Mouse (Mus musculus) right cerebral cortex, postnatal 14 days (tissue): Measurements from ENCODE around the gene Aacs.
"Not testable (repeated sequence)": the region's sequence is repeated elsewhere in the genome, so short reads cannot be mapped to it uniquely, and the experiment has no call there.

Source experiments
- DNase-seq: peaks from one replicate; pipeline ENCODE4 v3.0.0; 2022

Gene Aacs

DNA sequence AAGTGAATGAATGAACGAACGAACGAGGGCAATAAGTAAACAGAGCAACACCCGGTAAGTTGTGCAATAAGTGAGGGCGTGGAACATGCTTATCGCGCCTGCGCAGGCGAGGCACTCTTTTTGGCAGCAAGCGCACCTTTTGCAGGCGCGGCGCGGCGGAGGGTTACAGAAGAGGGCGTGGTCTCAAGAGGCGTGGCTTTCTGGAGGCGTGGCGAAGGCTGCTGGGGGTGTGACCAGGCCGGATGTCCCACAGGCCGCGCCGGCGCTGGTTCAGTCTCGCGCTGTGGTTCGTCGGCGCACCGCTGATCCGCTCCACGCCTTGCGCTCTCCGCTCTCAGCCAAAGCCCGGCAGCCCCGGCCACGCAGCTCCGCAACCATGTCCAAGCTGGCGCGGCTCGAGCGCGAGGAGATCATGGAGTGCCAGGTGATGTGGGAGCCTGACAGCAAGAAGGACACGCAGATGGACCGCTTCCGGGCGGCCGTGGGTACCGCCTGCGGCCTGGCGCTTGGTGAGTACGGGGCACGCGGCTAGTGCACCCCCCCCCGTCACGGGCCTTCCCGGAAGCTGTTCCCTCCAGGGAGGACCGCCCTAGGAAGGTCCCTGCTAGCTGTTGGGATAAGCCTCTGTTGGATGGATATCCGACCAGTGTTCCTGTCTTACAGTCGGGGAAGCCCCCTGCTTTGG, at the start of gene Aacs:
Gene Aacs (plus strand): TSS at position 214 of the 685 bp plus-strand sequence.
- peak; percentile 98 for DNase-seq

DNA sequence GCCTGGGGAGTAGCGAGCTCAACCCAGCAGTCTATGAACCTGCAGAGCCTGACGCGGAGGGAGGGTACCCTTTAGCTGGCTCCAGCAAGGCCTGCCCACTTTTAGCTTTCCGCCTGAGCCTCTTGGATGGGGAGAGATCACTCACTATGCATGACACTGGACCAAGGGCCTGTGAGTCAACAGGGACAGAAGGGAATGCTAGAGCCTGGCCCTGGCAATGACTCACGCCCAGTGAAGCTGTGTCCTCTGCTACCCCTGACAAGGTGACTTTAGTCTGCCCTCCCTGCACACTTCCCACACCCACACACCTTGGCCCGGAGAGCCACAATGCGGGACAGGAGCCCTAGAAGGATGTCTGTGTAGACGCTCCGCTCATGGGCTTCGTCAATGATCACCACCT, 49.3 kb upstream of the Aacs start:
- DNase-seq: no peak

DNA sequence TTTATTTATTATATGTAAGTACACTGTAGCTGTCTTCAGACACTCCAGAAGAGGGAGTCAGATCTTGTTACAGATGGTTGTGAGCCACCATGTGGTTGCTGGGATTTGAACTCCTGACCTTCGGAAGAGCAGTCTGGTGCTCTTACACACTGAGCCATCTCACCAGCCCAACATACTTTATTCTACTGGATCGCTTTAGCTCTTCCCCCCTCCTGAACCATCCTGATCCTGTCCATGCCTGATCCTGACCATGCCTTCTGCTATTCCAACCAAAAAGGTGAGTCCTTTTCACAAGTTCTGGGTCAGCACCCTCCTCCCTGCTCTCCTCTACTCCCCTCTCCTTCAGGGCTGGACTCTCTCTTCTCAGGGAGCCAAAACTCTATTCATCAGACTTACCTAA, 43.3 kb upstream of the Aacs start:
- DNase-seq: not testable (repeated sequence)

DNA sequence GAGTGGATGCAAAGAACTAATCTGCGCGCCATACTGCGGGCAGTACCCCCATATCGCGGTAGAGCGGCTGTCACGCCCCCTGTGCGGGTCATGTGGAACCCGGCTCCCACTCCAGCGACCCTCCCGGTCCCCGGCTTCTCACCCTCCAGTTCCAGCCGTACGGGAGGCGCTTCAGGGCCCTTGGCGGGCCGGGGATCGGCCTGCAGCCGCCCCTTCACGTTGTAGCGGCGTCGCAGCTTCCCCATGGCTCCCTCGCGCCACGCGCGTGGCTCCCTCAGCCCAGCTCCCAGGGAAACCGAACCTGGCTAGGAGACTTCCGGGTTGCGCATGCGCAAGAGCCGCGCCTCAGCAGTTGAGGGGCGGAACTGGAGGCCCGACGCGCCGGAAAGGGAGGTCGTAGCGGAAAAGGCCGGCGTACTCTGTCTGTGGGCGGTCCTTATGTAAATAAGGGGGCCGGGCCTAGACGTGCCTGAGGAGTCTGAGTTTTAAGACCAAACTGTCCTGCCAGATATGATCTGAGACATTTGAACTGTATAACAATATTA, 41.7 kb upstream of the Aacs start, which contains the start of gene Dhx37:
Gene Dhx37 (minus strand): TSS at position 329 of the 545 bp plus-strand sequence.
- peak; percentile 96 for DNase-seq

DNA sequence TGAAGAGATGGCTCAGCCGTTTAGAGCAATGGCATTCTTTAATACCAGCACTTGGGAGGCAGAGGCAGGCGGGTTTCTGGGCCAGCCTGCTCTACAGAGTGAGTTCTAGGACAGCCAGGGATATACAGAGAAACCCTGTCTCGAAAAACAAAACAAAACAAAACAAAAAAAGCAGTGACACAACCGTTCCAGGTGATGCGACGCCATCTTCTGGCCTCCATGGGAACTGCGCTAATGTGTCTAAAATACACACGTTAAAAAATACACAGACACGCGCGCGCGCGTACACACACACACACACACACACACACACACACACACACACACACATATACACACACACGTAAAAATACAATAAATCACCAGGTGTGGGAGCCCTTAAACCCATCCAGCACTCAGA, 41.3 kb upstream of the Aacs start:
- DNase-seq: not testable (repeated sequence)

DNA sequence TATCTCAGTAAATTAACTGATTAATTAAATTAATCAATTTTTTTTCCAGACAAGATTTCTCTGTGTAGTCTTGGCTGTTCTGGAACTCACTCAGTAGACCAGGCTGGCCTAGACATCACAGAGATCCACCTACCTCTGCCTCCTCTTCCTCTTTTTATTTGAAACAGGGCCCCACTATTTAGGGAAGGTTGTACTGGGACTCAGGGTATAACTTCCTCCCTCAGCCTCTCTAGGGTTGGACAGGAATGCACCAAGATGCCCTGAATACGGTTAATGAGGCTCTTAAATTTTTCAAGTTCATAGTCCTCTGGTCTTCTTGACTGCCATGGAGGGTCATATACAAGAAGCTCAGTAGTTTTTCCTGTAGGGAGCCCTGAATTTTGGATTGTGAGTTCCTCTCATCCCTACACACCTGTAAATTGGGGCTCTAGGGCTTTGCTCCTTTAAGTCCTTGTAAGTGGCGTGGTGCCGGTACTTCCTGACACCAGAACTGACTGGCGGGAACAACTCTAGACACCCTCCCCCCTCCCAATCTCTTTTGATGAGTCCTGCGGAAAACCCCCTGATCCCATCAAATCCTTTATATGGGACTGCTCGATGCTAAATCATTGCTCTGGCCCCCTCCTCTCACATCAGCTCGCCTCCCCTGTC, 34.9 kb upstream of the Aacs start:
- no peak for DNase-seq

DNA sequence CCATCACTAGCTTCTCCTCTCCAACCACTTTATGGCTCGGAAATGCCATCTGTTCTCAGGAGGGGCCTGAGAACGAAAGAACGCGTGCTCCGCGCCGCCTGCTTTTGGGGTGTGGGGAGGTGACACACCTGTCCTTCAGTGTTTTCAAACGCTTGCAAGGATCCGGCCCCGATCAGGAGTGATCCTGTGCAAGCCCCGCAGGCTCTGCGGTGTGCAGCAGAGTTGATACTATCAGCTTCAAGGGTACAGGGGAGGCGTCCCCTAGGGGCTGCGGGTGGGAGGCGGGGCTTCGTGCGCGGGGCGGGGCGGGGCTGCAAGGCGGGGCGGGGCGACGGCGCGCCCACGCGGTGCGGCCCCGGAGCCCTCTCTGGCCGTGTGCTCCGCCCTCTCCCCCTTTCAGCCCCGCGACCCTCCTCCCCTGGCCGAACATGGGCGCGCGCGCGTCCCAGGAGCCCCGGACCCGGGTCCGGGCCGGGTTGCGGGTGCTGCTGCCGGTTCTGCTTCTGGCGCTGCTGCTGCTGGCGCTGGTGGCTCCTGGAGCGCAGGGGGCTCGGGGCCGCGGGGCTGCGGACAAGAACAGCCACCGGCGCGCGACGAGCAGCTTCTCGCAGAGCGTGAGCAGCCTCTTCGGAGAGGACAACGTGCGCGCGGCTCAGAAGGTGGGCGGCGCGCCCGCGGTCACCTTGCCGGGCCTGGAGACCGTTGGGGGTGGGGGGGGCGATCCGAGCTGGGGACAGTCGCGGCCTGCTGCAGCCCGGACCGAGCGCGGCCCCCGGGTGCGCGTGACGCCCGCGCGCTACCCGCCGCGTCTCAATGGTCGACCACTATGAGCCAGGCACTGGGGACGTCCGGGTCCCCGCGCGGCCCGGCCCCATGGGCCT, 34.1 kb upstream of the Aacs start, which contains the start of gene Bri3bp:
Gene Bri3bp (plus strand): TSS at position 335 of the 881 bp plus-strand sequence.
- DNase-seq: peak; percentile 51

DNA sequence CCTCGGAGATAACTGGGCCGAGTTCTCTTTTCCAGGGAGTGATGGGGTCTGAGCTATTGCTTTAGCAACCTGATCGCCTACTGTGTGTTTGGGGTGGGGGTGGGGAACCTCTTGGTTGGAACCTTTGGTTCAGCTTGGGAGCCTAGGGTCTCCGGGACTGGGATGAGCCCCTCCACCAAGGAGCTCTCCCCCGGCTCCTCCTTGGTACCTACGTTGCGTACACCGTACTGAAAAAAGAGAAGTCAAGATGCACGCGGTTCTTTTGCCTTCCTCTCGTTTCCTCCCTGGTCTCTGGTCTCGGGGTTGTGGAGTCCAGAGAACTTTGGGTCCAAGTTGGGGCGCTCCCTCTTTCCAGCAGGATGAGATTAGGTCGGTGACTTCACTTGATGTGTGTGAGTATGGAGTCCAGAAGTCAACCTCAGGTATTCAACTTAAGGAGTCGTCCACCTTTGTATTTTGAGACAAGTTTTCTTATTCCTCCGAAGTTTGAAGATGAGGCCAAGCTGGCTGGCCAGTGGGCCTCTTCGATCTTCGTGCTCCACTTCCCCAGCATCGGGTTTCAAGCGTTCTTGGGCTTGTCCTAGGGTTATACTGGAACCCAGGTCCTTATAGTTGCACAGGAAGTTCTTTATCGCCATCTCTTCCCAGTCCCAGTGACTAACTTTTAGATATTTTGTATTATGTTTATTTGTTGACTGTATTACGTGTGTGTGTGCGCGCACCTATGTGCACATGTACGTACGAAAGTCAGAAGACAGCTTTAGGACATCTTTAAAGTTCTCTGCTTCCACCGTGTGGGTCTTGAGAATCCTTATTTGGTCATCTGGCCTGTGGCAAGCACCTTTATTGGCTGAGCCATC, 33.2 kb upstream of the Aacs start:
- DNase-seq: no peak

DNA sequence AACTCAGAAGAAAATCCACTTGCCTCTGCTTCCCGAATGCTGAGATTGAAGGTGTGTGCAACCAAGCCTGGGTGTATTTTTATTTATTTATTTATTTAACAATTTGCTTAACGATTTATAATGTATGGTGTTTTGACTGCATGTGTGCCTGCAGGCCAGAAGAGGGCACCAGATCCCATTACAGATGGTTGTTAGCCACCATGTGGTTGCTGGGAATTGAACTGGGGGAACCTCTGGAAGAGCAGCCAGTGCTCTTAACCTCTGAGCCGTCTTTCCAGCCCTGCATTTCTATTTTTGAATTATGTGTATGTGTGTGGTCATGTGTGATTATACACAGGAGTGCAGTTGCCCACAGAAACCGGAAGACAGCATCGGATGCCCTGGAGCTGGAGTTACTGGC, 32.3 kb upstream of the Aacs start:
- DNase-seq: no peak

DNA sequence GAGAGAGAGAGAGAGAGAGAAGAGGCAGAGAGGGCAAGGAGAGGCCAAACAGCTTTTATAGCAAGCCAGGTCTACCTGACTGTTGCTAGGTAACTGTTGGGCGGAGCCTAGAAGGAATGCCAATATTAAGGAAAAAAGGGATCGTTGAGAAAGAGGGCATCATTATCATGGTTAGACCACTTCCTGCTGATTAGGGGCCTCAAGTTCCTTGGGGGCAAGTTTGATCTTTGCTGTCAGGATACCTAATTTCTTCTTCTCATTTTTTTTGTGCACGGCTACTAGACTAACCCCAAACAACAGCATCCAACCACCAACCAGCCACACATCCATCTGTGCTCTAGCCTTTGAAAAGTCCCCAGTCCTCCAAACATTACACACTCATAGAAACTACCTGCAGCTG, 31.7 kb upstream of the Aacs start:
- no peak for DNase-seq

DNA sequence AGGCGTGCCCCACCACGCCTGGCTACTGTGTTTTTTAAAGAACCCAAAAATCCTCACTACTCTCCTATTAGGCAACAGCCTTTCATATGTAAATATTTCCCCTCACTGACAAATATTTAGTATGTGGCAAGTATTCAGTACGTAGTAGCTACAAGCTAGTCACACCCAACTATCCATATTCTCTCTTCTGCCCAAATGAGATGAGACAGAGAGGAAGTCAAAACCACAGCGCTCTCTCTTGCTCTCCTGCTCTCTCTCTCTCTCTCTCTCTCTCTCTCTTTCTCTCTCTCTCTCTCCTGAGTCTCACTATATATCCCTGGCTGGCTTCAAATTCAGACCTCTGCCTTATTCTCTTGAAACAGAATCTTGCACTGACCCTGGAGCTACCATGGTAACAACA, 31.1 kb upstream of the Aacs start:
- DNase-seq: no peak

DNA sequence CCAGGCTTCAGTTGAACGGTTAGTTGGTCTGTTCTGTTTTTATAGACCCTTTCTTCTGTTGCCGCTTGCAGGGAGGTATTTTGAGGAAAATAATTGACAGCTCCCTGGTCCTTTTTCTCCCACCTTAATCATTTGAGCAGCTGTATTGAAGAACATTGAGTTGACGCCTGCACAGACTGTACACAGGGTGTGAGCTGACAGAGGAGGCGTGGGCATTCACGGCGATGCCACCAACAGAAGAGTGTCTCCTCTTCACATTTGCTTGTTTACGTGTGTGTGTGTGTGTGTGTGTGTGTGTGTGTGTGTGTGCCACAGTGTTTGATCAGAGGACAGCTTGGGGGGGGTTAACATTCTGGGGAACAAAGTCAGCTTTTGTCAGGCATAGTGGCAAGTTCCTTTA, 29.3 kb upstream of the Aacs start:
- DNase-seq: no peak

DNA sequence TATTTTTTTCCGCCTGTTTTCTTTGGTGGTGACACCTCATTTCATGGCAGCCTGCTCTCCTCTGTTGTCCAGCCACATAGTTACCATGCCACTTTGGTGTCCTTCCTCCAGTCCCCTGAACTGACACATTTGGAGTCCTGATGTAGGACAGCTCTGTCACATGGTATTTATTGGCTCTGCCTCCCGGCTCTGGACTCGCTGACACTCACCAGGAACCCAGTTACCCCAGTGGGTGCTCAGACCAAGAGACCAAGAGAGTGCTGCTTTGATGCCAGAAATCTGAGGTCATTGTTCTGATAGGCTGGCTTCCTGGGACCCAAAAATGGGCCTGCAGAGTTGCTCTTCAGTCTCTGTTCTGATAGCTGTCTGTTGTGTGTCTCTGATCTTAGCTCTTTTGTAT, 27.6 kb upstream of the Aacs start:
- DNase-seq: no peak

DNA sequence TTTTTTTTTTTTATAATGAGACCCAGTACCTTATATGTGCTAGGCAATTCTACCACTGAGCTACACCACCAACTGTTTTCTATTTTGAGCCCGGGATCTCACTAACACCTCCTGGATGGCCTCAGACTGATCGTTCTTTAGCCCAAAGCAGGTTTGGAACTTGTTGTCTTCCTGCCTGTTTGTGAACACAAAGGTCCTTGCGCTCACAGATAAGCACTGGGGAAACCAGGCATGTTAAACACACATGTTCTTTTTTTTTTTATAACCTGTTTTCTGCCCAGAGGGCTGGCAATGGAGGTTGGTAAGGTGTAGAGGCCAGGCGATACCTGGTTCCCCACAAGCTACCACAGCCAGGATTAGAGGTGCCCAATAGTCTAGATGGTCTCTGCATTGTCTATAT, 27.0 kb upstream of the Aacs start:
- DNase-seq: no peak

DNA sequence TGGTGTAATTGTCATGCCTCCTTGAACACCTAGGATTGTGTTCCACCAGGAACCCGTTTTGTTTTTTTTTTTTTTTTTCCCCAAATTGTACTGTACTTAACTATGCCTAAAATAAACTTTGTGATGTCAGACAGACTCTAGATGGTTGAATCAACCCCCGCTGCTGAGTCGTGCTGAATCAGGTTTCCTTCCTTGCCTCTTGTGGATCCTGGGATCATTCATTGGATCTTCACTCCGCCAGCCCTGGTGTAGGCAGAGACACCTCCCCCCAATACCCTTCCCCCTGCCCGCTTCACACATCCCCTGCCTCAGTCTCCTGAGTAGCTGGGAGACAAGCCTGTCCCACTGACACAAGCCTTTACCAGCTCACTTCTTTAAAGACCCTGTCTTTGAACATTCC, 26.3 kb upstream of the Aacs start:
- DNase-seq: no peak

DNA sequence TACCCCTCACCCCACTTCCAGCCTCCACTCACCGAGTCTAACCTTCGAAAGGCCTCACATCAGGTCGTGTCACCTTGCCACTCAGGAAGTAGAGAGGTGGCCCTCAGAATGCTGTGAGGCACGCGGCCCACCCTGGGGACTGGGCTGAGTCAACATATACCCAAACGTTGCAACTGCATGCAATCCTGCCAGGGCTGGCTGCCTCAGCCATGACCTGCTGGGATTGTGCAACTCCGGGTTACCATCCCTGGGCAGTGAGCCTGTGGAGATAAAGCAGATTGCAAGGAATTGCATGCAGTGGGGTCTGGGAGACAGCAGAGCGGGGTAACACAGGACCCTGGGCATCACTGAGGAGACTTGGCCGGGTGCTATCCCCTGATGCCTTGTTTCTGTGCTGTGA, 23.0 kb upstream of the Aacs start:
- DNase-seq: no peak

DNA sequence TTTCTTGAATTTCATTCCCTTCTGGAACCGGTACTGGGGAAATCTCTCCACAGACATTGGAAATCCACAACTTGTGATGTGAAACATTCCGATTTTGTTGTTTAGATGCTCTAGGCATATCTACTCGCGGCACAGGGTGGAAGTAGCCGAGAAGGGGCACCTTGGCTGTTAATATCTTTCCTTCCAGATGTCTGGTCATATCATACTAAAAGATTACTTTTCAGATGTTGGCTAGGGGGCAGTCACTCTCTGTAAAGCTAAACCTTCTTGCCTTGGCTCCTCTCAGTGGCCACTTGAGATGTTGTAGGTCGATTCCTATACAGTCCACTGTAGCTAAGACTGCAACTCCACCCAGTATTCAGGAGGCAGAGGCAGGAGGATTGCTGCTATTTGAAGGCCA, 19.5 kb upstream of the Aacs start:
- no peak for DNase-seq

DNA sequence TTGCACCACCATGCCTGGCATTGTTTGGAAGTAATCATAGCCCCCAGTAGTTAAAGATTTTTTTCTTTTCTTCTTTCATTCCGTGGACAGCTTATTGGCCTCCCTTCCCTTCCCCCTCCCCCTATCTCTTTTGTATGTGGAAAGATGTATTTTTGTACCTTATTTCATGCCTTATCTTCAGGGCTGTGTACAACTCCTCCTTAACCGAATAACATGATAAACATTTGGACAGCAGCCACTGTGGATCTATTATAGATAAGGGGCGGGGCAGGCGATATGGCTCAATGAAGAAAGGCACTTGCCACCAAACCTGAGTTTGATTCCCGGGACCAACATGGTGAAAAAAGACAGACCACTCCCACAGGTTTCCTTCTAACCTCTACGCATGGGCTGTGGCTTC, 18.1 kb upstream of the Aacs start:
- no peak for DNase-seq

DNA sequence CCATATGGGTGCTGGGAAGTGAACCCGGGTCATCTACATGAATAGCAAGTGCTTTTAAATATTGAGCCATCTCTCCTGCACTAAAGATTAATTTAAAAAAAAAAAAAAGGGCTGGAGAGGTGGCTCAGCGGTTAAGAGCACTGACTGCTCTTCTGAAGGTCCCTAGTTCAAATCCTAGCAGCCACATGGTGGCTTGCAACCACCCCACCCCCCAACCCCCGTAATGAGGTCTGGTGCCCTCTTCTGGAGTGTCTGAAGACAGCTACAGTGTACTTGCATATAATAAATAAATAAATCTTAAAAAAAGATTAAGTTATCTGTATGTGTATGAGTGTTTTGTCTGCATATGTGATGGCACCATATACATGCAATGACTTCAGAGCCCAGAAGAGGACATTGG, 15.0 kb upstream of the Aacs start:
- no peak for DNase-seq

DNA sequence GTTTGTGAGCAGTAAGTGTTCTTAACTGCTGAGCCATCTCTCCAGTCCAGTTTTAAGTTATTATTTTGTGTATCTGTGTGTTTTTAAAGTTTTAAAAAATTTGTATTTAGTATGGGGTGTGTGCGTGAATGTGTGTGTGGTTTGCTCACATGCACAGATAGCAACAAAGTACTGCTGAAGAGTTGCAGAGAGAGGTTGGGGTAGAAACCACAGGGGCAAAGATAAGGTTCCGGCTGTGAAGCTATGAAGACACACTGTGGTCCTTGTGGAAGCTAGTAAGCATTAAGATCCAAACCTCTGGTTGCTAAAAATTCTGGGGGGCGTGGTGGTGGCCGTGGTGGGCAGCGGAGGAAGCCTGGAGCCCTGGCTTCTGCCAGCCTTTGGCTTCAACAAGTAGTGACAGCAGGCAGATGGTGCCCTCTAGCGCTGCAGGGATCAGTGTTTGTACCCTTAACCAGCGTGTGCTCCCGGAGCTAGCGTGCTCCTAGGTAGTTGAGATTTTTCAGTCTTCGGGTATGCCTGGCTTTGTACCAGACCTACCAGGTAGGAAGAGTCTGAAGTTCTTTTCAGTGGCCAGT, 13.7 kb upstream of the Aacs start:
- peak; percentile 42 for DNase-seq

DNA sequence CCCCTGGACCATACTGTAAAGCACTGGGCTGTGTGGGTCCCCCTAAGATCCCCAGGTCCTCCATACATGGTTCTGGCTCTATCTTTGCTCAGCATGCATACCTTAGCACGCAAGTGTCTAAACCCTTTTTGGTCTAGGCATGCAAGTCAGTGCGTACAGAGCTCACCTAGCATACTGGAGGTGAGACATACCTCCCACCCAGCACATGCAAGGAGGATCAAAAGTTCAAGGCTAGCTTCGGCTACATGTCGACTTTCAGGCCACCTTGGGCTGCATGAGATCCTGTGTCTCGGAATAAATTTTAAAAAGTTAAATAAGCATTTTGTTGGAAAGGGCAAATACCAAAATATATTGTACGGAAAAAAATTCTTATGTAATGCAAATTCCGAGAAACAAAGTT, 10.4 kb upstream of the Aacs start:
- no peak for DNase-seq

DNA sequence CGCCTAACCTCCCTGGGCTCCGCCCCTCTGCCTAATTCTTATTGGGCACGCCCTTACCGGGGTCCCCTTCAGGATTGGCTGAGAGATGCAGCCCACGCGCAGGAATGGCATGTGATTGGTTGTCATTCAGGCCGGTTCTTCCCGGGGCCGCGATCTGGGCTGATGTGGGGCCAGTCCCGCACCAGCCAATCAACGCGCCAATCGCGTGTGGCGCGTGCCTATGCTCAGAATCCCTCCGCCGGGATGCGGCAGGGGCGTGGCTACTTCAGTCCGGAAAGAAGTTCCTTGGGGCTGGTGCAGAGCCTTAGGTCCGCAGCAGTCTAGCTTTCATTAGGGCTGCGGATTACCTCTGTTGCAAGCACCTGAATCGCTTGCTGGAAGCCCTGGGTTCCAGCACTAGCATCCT, 9.9 kb upstream of the Aacs start:
- DNase-seq: peak; percentile 96
